Mouse (Mus musculus) limb, embryonic 14.5 days (tissue): ENCODE measurements around the gene Glt8d2. TPM values are rescaled to one million over a fixed set of nuclear protein-coding genes. Genes with fewer than 3 reads are reported as not detected.
A peak's percentile ranks its signal among the peaks of the same experiment; 100 is the strongest.

Experiments
- ATAC-seq: fragments of 200-750 bp; cut with Nextera tagmentation; 2 replicates; pipeline ENCODE4 v1.8.0; 2017; ENCODE audit warnings: low read depth, moderate number of reproducible peaks, moderate TSS enrichment; ENCODE audit not compliant: low FRiP score
- DNase-seq: peaks from one replicate; pipeline ENCODE4 v3.0.0-alpha.2; 2015; ENCODE audit warnings: low spot score
- H3K27ac ChIP-seq: fragments of 300-500 bp; sonication (generic); replicated peaks from 2 replicates; pipeline ENCODE4 v1.5.1; 2014; ENCODE audit warnings: low read depth, mild to moderate bottlenecking, low read length, moderate library complexity, mixed read lengths
- H3K27me3 ChIP-seq: fragments of 300-500 bp; sonication (generic); 2 replicates; pipeline ENCODE4 v1.6.1; 2014; ENCODE audit warnings: low read length, mixed read lengths; ENCODE audit not compliant: control insufficient read depth, insufficient read depth
- H3K36me3 ChIP-seq: fragments of 300-500 bp; sonication (generic); 2 replicates; pipeline ENCODE4 v1.6.1; 2014; ENCODE audit warnings: mild to moderate bottlenecking, low read length, moderate library complexity, mixed read lengths; ENCODE audit not compliant: control insufficient read depth, insufficient read depth
- H3K4me1 ChIP-seq: fragments of 300-500 bp; sonication (generic); 2 replicates; pipeline ENCODE4 v1.6.1; 2014; ENCODE audit warnings: antibody characterized with exemption, low read length, mixed read lengths; ENCODE audit not compliant: control insufficient read depth, insufficient read depth
- H3K4me2 ChIP-seq: fragments of 300-500 bp; sonication (generic); replicated peaks from 2 replicates; pipeline ENCODE4 v1.6.1; 2014; ENCODE audit warnings: low read depth, mild to moderate bottlenecking, low read length, moderate library complexity; ENCODE audit not compliant: severe bottlenecking
- H3K4me3 ChIP-seq: fragments of 300-500 bp; sonication (generic); replicated peaks from 2 replicates; pipeline ENCODE4 v1.5.1; 2014; ENCODE audit warnings: low read length
- H3K9ac ChIP-seq: fragments of 300-500 bp; sonication (generic); 2 replicates; pipeline ENCODE4 v1.6.1; 2014; ENCODE audit warnings: mild to moderate bottlenecking, low read depth, low read length, moderate library complexity; ENCODE audit not compliant: severe bottlenecking
- H3K9me3 ChIP-seq: fragments of 300-500 bp; sonication (generic); 2 replicates; pipeline ENCODE4 v1.6.1; 2016; ENCODE audit warnings: low read length; ENCODE audit not compliant: control insufficient read depth
- POLR2A ChIP-seq: fragments of 200-500 bp; IDR thresholded peaks from 2 replicates; pipeline ENCODE4 v1.8.0; 2012; ENCODE audit warnings: inconsistent platforms, mild to moderate bottlenecking, moderate library complexity, borderline replicate concordance; ENCODE audit not compliant: insufficient read depth, insufficient read length; ENCODE audit errors: extremely low read depth
- WGBS: fragments of 180-500 bp; shearing (Covaris S2); extraction: QIAGEN DNeasy Blood & Tissue Kit; methylation state at CpG from one replicate; pipeline ENCODE4 v1.1.7; 2014; 5-methylcytosine and 5-hydroxymethylcytosine counted together
- polyA plus RNA-seq, 2 experiments: library from polyadenylated mRNA; depleted of rRNA in 1 of 2; stranded (reverse) in 1 of 2; unstranded in 1 of 2; fragments of >200 nt; fragmentation: Nextera tagmentation in 1 of 2; extraction: Ambion mirVana in 1 of 2; gene quantifications; 2 replicates each; pipeline versions ENCODE4 v1.2.1 to v1.2.3; 2012 to 2014

Glt8d2 gene
- polyA plus RNA-seq, 2 experiments = 23.1 to 25.5 TPM

DNA sequence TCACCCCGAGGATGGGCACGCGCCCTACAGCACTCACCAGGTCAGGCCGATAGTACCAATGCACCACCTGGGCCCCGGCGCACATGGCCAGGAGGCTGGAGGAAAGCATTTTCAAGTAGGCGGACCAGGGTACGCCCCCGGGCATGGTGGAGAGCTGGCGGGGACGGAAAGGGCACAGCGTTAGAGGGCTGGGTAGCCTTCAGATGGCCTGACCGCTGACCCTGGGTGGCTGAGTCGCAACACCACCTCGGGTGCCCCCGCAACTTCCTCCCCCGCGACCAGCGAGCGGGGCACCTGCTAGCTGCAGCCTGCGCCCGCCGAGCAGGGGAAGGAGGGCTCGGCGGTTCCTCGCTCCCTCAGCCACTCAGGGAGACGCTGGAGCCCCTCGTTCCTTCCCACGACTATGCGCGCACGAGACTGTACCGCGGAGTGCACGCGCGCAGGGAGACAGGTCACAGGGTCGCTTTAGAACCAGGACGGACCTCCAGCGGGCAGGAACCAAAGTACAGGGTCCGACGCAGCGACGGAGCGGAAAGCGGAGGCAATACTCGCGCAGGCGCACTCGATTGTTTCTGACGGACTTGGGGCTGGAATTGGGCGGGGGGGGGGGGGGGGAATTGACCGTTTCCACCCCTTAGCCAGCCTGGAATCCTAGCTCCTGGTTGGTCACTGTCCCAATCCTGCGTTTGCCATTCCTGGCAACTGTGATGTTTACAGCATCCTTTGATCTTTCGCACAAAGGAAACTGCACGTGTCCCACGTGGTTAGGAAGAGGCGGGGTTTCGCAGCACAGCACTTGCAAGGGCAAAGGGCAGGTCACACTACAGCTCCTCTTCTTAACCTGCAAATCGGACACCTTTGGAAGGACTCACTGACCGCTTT, 67.5 kb downstream of the Glt8d2 start, which contains the start of gene 1190007I07Rik:
Gene 1190007I07Rik, minus strand, starts transcription at position 558 of the 882 bp plus-strand sequence.
- Histone ChIP-seq H3K9ac (peak within 1 kb of the TSS; percentile 69), H3K27ac (peak within 1 kb of the TSS; percentile 79), H3K9me3 (no peaks in the 10 kb centered on the region), H3K36me3 (no peaks in the 10 kb centered on the region), H3K4me3 (peak within 1 kb of the TSS; percentile 62), H3K27me3 (no peaks in the 10 kb centered on the region), H3K4me2 (peak within 1 kb of the TSS; percentile 54), H3K4me1 (0 out of 2 replicates have a peak, but pooled peaks cover 5% of the 10 kb centered on the region)
- under 1% methylated on average over 36 of the region's 61 CpGs for WGBS
- peak; percentile 96 for DNase-seq
- ATAC-seq = peak; percentile 91
- TF ChIP-seq POLR2A = no peak; the same call in 1 of the 2 replicates

DNA sequence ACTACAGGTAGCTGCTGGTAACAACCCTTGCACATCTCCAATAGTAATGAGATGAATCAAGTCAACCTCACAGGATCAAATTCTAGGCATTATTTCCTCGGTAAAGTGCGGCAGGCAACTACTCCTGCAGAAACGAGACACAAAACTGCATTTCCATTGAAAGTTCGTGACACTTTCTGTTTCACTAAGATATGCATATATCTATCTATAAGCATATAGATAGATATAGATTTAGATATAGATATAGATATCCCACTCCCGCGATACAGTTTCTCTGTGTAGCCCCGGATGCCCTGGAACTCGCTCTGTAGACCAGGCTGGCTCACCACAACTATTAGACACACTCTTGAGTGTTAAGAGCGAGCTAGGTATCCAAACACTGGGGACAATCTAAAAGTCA, 68.2 kb downstream of the Glt8d2 start:
- H3K9me3 ChIP-seq = no peaks in the 10 kb centered on the region
- 0 out of 2 replicates have a peak, but pooled peaks cover 5% of the 10 kb centered on the region for H3K4me1 ChIP-seq
- peak overlapping the region; percentile 69 for H3K9ac ChIP-seq
- DNase-seq = no peak
- WGBS = 32% methylated on average over 9 of the region's 9 CpGs
- TF ChIP-seq POLR2A = no peak
- H3K4me2 ChIP-seq = peak overlapping the region; percentile 54
- no peaks in the 10 kb centered on the region for H3K36me3 ChIP-seq
- no peak overlapping the region for H3K27ac ChIP-seq
- peak overlapping the region; percentile 62 for H3K4me3 ChIP-seq
- ATAC-seq = no peak
- H3K27me3 ChIP-seq = no peaks in the 10 kb centered on the region

Other genes with a start within 250 kb of the Glt8d2 start
- not detected in 2 replicates for gene Gm1553, start 198.0 kb downstream of the Glt8d2 start, polyA plus RNA-seq (2012; rRNA removed)
- not detected in 2 replicates for gene Gm1553, start 198.0 kb downstream of the Glt8d2 start, polyA plus RNA-seq (2014; fragmentation: Nextera tagmentation; extraction: Ambion mirVana)
- gene 1190007I07Rik, start 67.4 kb downstream of the Glt8d2 start, polyA plus RNA-seq (2012; rRNA removed) = 46.4 and 46.7 TPM in 2 replicates
- gene 1190007I07Rik, start 67.4 kb downstream of the Glt8d2 start, polyA plus RNA-seq (2014; fragmentation: Nextera tagmentation; extraction: Ambion mirVana) = 33.8 and 40.5 TPM in 2 replicates
- gene Tdg, start 60.8 kb downstream of the Glt8d2 start, polyA plus RNA-seq (2012; rRNA removed) = 67.4 and 77.3 TPM in 2 replicates
- gene Tdg, start 60.8 kb downstream of the Glt8d2 start, polyA plus RNA-seq (2014; fragmentation: Nextera tagmentation; extraction: Ambion mirVana) = 116 and 138 TPM in 2 replicates
- 36.1 and 38.8 TPM in 2 replicates for gene Hcfc2, start 5.5 kb upstream of the Glt8d2 start, polyA plus RNA-seq (2012; rRNA removed)
- gene Hcfc2, start 5.5 kb upstream of the Glt8d2 start, polyA plus RNA-seq (2014; fragmentation: Nextera tagmentation; extraction: Ambion mirVana) = 44.6 and 48.2 TPM in 2 replicates
- 41.3 and 41.5 TPM in 2 replicates for gene Nfyb, start 73.5 kb upstream of the Glt8d2 start, polyA plus RNA-seq (2012; rRNA removed)
- gene Nfyb, start 73.5 kb upstream of the Glt8d2 start, polyA plus RNA-seq (2014; fragmentation: Nextera tagmentation; extraction: Ambion mirVana) = 41.0 and 54.2 TPM in 2 replicates
- 67.7 and 71.4 TPM in 2 replicates for gene Txnrd1, start 143.3 kb upstream of the Glt8d2 start, polyA plus RNA-seq (2012; rRNA removed)
- 87.9 and 97.7 TPM in 2 replicates for gene Txnrd1, start 143.3 kb upstream of the Glt8d2 start, polyA plus RNA-seq (2014; fragmentation: Nextera tagmentation; extraction: Ambion mirVana)
- gene Eid3, start 176.0 kb upstream of the Glt8d2 start, polyA plus RNA-seq (2012; rRNA removed) = 0.53 and 0.72 TPM in 2 replicates
- 0.43 and 0.55 TPM in 2 replicates for gene Eid3, start 176.0 kb upstream of the Glt8d2 start, polyA plus RNA-seq (2014; fragmentation: Nextera tagmentation; extraction: Ambion mirVana)